Mouse (Mus musculus): ENCODE data around the gene Alg2. TPM values are rescaled to one million over a fixed set of nuclear protein-coding genes. Genes with fewer than 3 reads are reported as not detected.

Gene Alg2
- polyA plus RNA-seq, 1 experiment from 2014 or later: 120 TPM

- WGBS: 79% methylated on average over 6 of the region's 6 CpGs
- no peak for DNase-seq (ENCODE audit: low spot score)
- H3K27ac ChIP-seq: peak overlapping the region; percentile 18; the same call in 1 of the 2 replicates
- peaks cover 30% of the 10 kb centered on the region for H3K4me1 ChIP-seq (replicated peaks)
- H3K27me3 ChIP-seq (ENCODE audit: insufficient read depth, poor library complexity, severe bottlenecking): peaks cover 31% of the 10 kb centered on the region
- no peaks in the 10 kb centered on the region for H3K9me3 ChIP-seq
- H3K36me3 ChIP-seq: no peaks in the 10 kb centered on the region
- no peak overlapping the region for H3K4me3 ChIP-seq
These were observed 35.2 kb downstream of the Alg2 start for GRCm38 (mm10) chr4:47438956-47439355.

- peaks cover 30% of the 10 kb centered on the region for H3K4me1 ChIP-seq (replicated peaks)
- peak overlapping the region; percentile 64 for H3K4me3 ChIP-seq
- peaks cover 31% of the 10 kb centered on the region for H3K27me3 ChIP-seq (ENCODE audit: insufficient read depth, poor library complexity, severe bottlenecking)
- peak; percentile 93 for DNase-seq (ENCODE audit: low spot score)
- no peaks in the 10 kb centered on the region for H3K9me3 ChIP-seq
- no peaks in the 10 kb centered on the region for H3K36me3 ChIP-seq
- WGBS: 1% methylated on average over 33 of the region's 33 CpGs
- peak overlapping the region; percentile 92 for H3K27ac ChIP-seq
These were observed 36.5 kb downstream of the Alg2 start for GRCm38 (mm10) chr4:47437365-47438340.

GRCm38 (mm10) chr4:47435566-47436360, 38.4 kb downstream of the Alg2 start:
- DNase-seq (ENCODE audit: low spot score): no peak
- no peaks in the 10 kb centered on the region for H3K36me3 ChIP-seq
- H3K27me3 ChIP-seq (ENCODE audit: insufficient read depth, poor library complexity, severe bottlenecking): peaks cover 31% of the 10 kb centered on the region
- no peaks in the 10 kb centered on the region for H3K9me3 ChIP-seq
- H3K4me3 ChIP-seq: no peak overlapping the region
- H3K4me1 ChIP-seq (replicated peaks): peaks cover 30% of the 10 kb centered on the region
- no peak overlapping the region for H3K27ac ChIP-seq
- 79% methylated on average over 28 of the region's 28 CpGs for WGBS

- no peak for DNase-seq (ENCODE audit: low spot score)
- Histone ChIP-seq H3K4me1 (replicated peaks) (peaks cover 30% of the 10 kb centered on the region), H3K9me3 (no peaks in the 10 kb centered on the region), H3K27ac (no peak overlapping the region), H3K27me3 (ENCODE audit: insufficient read depth, poor library complexity, severe bottlenecking) (peaks cover 31% of the 10 kb centered on the region), H3K4me3 (no peak overlapping the region), H3K36me3 (no peaks in the 10 kb centered on the region)
- 79% methylated on average over 12 of the region's 12 CpGs for WGBS
These were observed 39.0 kb downstream of the Alg2 start for GRCm38 (mm10) chr4:47435131-47435530.

- H3K4me3 ChIP-seq: no peak overlapping the region
- H3K27me3 ChIP-seq (ENCODE audit: insufficient read depth, poor library complexity, severe bottlenecking): peaks cover 17% of the 10 kb centered on the region
- no peak for DNase-seq (ENCODE audit: low spot score)
- no peaks in the 10 kb centered on the region for H3K36me3 ChIP-seq
- no peak overlapping the region for H3K27ac ChIP-seq
- WGBS: 84% methylated on average over 7 of the region's 7 CpGs
- H3K4me1 ChIP-seq (replicated peaks): peaks cover 21% of the 10 kb centered on the region
- H3K9me3 ChIP-seq: no peaks in the 10 kb centered on the region
These were observed 41.4 kb downstream of the Alg2 start for GRCm38 (mm10) chr4:47432766-47433165.

GRCm38 (mm10) chr4:47431081-47431480, 43.1 kb downstream of the Alg2 start:
- Histone ChIP-seq H3K36me3 (no peaks in the 10 kb centered on the region), H3K4me3 (no peak overlapping the region), H3K27ac (no peak overlapping the region), H3K27me3 (ENCODE audit: insufficient read depth, poor library complexity, severe bottlenecking) (peaks cover 11% of the 10 kb centered on the region; the same call in 1 of the 2 replicates), H3K9me3 (no peaks in the 10 kb centered on the region), H3K4me1 (replicated peaks) (peaks cover 10% of the 10 kb centered on the region)
- 87% methylated on average over 5 of the region's 5 CpGs for WGBS
- DNase-seq (ENCODE audit: low spot score): no peak

- Histone ChIP-seq H3K27ac (no peak overlapping the region), H3K4me1 (replicated peaks) (peaks cover 10% of the 10 kb centered on the region), H3K9me3 (no peaks in the 10 kb centered on the region), H3K4me3 (no peak overlapping the region), H3K36me3 (no peaks in the 10 kb centered on the region), H3K27me3 (ENCODE audit: insufficient read depth, poor library complexity, severe bottlenecking) (peaks cover 12% of the 10 kb centered on the region)
- WGBS: 81% methylated on average over 6 of the region's 6 CpGs
- DNase-seq (ENCODE audit: low spot score): no peak
These were observed 43.6 kb downstream of the Alg2 start for GRCm38 (mm10) chr4:47430557-47430956.

GRCm38 (mm10) chr4:47427606-47428005, 46.5 kb downstream of the Alg2 start:
- peaks cover 21% of the 10 kb centered on the region for H3K27me3 ChIP-seq (ENCODE audit: insufficient read depth, poor library complexity, severe bottlenecking)
- no peak for DNase-seq (ENCODE audit: low spot score)
- WGBS: 68% methylated on average over 3 of the region's 3 CpGs

GRCm38 (mm10) chr4:47425247-47425830, 48.8 kb downstream of the Alg2 start:
- Histone ChIP-seq H3K36me3 (no peaks in the 10 kb centered on the region), H3K4me3 (no peak overlapping the region), H3K27ac (no peak overlapping the region), H3K4me1 (replicated peaks) (peaks cover 37% of the 10 kb centered on the region), H3K9me3 (no peaks in the 10 kb centered on the region), H3K27me3 (ENCODE audit: insufficient read depth, poor library complexity, severe bottlenecking) (peaks cover 28% of the 10 kb centered on the region)
- DNase-seq (ENCODE audit: low spot score): no peak
- 94% methylated on average over 16 of the region's 16 CpGs for WGBS

More at GRCm38 (mm10) chr4:47427606-47428005, 46.5 kb downstream of the Alg2 start:
- H3K27ac ChIP-seq: no peak overlapping the region
- H3K36me3 ChIP-seq: no peaks in the 10 kb centered on the region
- peaks cover 17% of the 10 kb centered on the region for H3K4me1 ChIP-seq (replicated peaks)
- no peak overlapping the region for H3K4me3 ChIP-seq
- no peaks in the 10 kb centered on the region for H3K9me3 ChIP-seq

- no peaks in the 10 kb centered on the region for H3K36me3 ChIP-seq
- 21% methylated on average over 2 of the region's 2 CpGs for WGBS
- H3K27ac ChIP-seq: 0 out of 2 replicates have a peak overlapping the region, but pooled peaks have one; percentile 12
- H3K4me3 ChIP-seq: no peak overlapping the region
- peaks cover 28% of the 10 kb centered on the region for H3K27me3 ChIP-seq (ENCODE audit: insufficient read depth, poor library complexity, severe bottlenecking)
- H3K4me1 ChIP-seq (replicated peaks): peaks cover 40% of the 10 kb centered on the region
- no peaks in the 10 kb centered on the region for H3K9me3 ChIP-seq
- no peak for DNase-seq (ENCODE audit: low spot score)
These were observed 49.8 kb downstream of the Alg2 start for GRCm38 (mm10) chr4:47424376-47424775.

GRCm38 (mm10) chr4:47422946-47423345, 51.2 kb downstream of the Alg2 start:
- 87% methylated on average over 3 of the region's 3 CpGs for WGBS
- H3K27me3 ChIP-seq (ENCODE audit: insufficient read depth, poor library complexity, severe bottlenecking): peaks cover 28% of the 10 kb centered on the region
- no peak overlapping the region for H3K27ac ChIP-seq
- H3K4me3 ChIP-seq: no peak overlapping the region
- no peak for DNase-seq (ENCODE audit: low spot score)
- H3K4me1 ChIP-seq (replicated peaks): peaks cover 40% of the 10 kb centered on the region
- no peaks in the 10 kb centered on the region for H3K36me3 ChIP-seq
- H3K9me3 ChIP-seq: no peaks in the 10 kb centered on the region

- 12% methylated on average over 3 of the region's 3 CpGs for WGBS
- H3K4me3 ChIP-seq: no peak overlapping the region
- H3K4me1 ChIP-seq (replicated peaks): peaks cover 40% of the 10 kb centered on the region
These were observed 51.9 kb downstream of the Alg2 start for GRCm38 (mm10) chr4:47422194-47422593.

More at GRCm38 (mm10) chr4:47422194-47422593, 51.9 kb downstream of the Alg2 start:
- no peak for DNase-seq (ENCODE audit: low spot score)
- no peak overlapping the region for H3K27ac ChIP-seq
- no peaks in the 10 kb centered on the region for H3K36me3 ChIP-seq
- no peaks in the 10 kb centered on the region for H3K9me3 ChIP-seq
- H3K27me3 ChIP-seq (ENCODE audit: insufficient read depth, poor library complexity, severe bottlenecking): peaks cover 28% of the 10 kb centered on the region
